Mouse (Mus musculus) myocyte (in vitro differentiated cells): ENCODE data around the gene Cops8.

Experiments used
- E2F4 ChIP-seq: IDR thresholded peaks from one replicate; pipeline ENCODE4 v1.6.1; 2011; ENCODE audit warnings: mild to moderate bottlenecking, control low read depth, moderate library complexity; ENCODE audit not compliant: insufficient read depth
- MAX ChIP-seq: IDR thresholded peaks from one replicate; pipeline ENCODE4 v1.6.1; 2011; ENCODE audit warnings: low read depth, mild to moderate bottlenecking, control low read depth
- MYOD1 ChIP-seq, 3 experiments: IDR thresholded peaks; one replicate each; pipeline ENCODE4 v1.6.1; 2011; ENCODE audit warnings: control low read depth in 2 of 3, low read depth in 2 of 3, mild to moderate bottlenecking in 2 of 3, moderate library complexity in 1 of 3; ENCODE audit not compliant: insufficient read length in 2 of 3, control insufficient read depth in 1 of 3
- POLR2A ChIP-seq: IDR thresholded peaks from one replicate; pipeline ENCODE4 v1.6.1; 2011; ENCODE audit warnings: low read depth, mild to moderate bottlenecking, control low read depth, moderate library complexity; ENCODE audit not compliant: insufficient read length
- POLR2AphosphoS2 ChIP-seq: IDR thresholded peaks from one replicate; pipeline ENCODE4 v1.6.1; 2011; ENCODE audit warnings: low read depth, control low read depth; ENCODE audit not compliant: insufficient read length
- REST ChIP-seq: IDR thresholded peaks from one replicate; pipeline ENCODE4 v1.6.1; 2011; ENCODE audit warnings: mild to moderate bottlenecking, control low read depth, moderate library complexity; ENCODE audit not compliant: insufficient read depth, insufficient read length
- USF1 ChIP-seq: IDR thresholded peaks from one replicate; pipeline ENCODE4 v1.6.1; 2011; ENCODE audit warnings: low read depth, mild to moderate bottlenecking, control low read depth, moderate library complexity

- TF ChIP-seq POLR2A (no peak), POLR2AphosphoS2 (no peak), USF1 (no peak), MAX (no peak), REST (no peak), E2F4 (no peak), MYOD1 (IDR thresholded peaks at IDR 0.05; ENCODE audit: control insufficient read depth in 1 of 3, insufficient read length in 2 of 3, low read depth in 2 of 3) (no peak)
Observed at GRCm38 (mm10) chr1:90656492-90657245, 53.9 kb downstream of the Cops8 start.
